Mouse (Mus musculus) heart, postnatal 14 days (tissue): ENCODE data around the gene Camkk2. TPM values are rescaled to one million over a fixed set of nuclear protein-coding genes. Genes with fewer than 3 reads are reported as not detected.

ENCODE experiments used
- DNase-seq, 2 experiments: peaks; one replicate each; pipeline ENCODE4 v3.0.0; 2021 to 2022
- intact Hi-C: fragments of 180-260 bp; cut with DNase I; formaldehyde crosslinking; loops from one replicate; pipeline ENCODE4 v1.15.1; 2025
- long read RNA-seq, 2 experiments: library from polyadenylated mRNA; stranded (forward); transcript quantifications; one replicate each; pipeline ENCODE4 v2.0.0; 2021
- total RNA-seq, 2 experiments: library from RNA; stranded (reverse); gene quantifications; 2 replicates each; pipeline ENCODE4 v1.2.3; 2021

The Camkk2 gene
- 10 to 100 TPM; 11.4 to 11.7 TPM for total RNA-seq
- long read RNA-seq, experiment 1, partial matches to known transcripts: 3 of 8 reads
- long read RNA-seq, experiment 1, other reads (novel, unspliced or antisense): 1 of 8 reads
- long read RNA-seq, experiment 2, full-length matches to known transcripts: 5 of 9 reads
- long read RNA-seq, experiment 2, partial matches to known transcripts: 2 of 9 reads
- long read RNA-seq, experiment 2, other reads (novel, unspliced or antisense): 2 of 9 reads

DNA sequence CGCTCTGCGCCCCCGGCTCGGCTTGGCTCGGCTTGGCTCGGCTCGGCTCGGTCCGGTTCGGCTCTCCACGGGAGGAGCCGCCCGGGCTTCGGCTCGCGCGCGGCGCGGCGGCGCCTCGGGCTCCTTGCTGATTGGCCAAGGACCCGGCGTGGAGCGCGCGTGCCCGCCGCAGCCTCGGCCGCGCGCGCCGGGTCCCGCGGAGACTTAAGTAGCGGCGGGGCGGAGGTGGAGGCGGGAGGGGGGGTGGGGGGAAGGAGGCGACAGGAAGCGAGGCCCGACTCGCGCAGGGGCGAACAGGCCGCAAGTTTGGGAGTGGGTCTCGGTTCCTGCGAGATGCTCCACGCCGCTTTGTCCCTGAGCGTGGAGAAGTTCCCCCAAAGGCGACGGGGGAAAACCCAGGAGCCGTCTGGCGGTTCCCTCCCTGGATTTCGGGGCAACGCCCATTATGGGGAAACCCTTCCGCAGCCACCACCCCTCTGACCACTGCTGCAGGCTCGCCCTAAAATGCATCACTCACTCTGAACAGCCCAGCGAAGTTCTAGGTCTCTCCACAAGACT lies at the start of gene Camkk2:
Gene Camkk2, minus strand, starts transcription at position 133 of the 558 bp plus-strand sequence.
- DNase-seq: peak; percentile 87 to 92
- intact Hi-C loops: no loop called here

DNA sequence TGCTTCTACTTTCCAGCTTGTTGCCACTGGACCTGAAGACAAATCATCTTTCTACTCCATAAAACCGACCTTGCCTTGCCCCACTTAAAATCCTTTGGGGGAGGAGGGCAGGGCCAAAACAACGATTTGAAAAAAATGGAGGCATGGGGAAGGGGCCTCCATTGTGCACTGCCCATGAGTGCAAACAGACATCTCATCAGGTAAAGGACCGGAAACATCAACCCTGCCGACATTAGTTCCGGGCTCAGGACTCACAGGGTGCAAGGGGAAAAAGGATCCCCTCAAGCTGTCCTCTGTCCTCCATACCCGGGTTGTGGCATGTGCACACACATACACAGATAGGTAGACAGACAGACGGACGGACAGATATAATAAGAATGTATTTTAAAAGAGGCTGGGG lies 45.9 kb upstream of the Camkk2 start:
- intact Hi-C loops: no loop called here
- no peak for DNase-seq

DNA sequence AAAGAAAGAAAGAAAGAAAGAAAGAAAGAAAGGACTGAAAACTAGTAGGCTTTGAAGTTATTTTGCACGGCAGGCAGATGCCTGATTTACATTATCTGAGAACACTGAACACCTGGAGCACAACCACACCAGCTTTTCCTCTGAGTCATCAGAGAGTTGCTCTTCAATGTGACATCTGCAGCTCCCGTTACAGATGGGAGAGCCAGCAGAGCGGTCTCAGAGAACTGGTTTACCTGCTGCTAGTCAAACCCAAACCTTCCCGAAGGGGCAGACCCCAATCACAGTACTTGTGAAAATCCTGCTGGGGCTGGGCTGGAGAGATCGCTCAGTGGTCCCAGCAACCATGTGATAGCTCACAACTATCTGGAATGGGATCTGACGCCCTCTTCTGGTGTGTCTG lies 45.2 kb upstream of the Camkk2 start:
- intact Hi-C loops: no loop called here

DNA sequence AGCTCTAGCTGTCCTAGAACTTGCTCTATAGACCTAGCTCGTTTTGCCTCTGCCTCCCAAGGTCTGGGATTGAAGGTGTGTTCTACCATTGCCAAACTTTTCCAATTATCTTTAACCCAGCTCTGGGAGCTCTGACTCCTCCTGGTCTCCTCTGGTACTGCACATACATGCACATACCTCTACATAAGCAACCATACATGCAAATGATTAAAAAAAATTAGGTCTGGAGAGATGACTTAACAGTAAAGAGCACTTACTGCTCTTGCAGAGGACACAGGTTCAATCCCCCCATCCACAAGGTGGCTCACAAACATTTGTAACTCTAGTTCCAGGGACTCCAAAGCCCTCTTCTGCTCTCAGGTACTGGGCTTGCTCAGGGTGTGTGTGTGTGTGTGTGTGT lies 44.8 kb upstream of the Camkk2 start:
- DNase-seq: no peak
- intact Hi-C loops: no loop called here

More for the DNA sequence above, 45.2 kb upstream of the Camkk2 start:
- DNase-seq: no peak

DNA sequence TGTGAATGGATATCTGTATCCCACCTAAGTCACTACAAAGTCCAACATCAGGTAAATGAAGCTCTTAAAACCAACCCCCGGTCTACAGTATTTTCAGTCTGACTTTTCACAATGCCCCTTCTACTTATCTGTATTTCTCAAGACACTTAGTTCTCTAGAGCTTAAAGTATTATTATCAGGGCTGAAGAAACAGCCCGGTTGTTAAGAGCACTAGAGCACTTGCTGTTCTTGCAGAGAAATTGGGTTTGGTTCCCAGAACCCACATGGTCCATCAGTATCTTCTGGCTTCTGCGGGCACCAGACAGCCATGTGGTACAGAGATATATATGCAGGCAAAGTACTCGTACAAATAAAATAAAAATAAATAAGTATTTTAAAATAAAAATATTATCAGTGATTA lies 43.2 kb upstream of the Camkk2 start:
- intact Hi-C loops: no loop called here
- no peak for DNase-seq

DNA sequence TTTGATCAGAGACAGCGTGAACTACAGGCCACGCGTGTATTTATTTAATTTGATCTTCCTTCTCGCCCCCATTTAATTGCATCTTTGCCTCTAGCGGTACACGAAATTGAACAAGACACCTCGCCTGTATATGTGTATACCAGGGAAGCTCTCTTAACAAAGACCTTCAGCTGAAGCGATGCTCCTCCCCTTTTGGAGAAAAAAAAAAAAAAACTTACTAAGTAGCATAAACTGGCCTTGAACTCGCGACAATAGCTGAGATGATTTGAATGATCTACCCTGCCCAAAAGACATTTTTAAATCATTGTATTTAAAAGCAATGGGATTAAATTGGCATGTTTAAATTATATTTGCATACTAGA lies 42.3 kb upstream of the Camkk2 start:
- intact Hi-C loops: loop anchor here (2.0 kb wide), 1 partner anchor 29 kb away; the partner anchor contains the start of gene Rnf34
- no peak for DNase-seq

DNA sequence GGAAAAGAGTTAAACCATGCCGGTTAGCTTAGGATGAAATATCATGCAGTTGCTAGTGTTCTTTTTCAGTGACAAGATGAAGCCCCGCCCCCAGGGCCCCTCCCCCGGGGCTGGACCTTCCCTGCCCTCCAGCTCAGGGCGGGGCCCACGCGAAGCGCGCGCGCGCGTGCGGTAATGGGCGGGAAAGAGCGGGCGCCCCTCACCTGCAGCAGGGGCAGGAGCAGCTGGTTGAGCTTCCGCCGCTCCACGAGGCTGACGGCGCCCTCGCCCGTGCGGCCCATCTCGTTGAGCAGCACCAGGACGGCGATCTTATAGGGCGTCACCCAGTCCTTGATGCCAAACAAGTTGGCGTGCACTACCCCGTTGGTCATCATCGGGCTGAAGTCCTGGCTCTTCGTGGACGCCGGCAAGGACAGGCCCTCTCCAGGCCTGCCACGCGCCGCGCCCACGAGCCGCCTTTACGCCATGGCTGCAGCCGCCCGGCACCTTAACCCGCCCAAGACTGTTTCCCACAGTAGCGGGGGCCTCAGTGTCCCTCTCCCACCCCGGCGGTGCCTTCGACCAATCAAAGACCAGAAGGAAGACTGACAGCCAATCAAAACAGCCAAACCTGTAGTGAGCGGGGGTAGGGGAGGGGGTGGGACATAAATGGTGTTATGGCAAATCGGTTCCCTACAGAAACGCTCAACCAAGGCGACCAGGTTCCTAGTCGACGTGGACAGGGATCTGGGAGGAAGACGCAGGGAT lies 41.7 kb upstream of the Camkk2 start, which contains the start of gene Anapc5:
Gene Anapc5, minus strand, starts transcription at position 563 of the 747 bp plus-strand sequence.
- peak; percentile 91 to 92 for DNase-seq
- intact Hi-C loops: loop anchor here (2.0 kb wide), 1 partner anchor 30 kb away; the partner anchor contains the start of gene Rnf34

DNA sequence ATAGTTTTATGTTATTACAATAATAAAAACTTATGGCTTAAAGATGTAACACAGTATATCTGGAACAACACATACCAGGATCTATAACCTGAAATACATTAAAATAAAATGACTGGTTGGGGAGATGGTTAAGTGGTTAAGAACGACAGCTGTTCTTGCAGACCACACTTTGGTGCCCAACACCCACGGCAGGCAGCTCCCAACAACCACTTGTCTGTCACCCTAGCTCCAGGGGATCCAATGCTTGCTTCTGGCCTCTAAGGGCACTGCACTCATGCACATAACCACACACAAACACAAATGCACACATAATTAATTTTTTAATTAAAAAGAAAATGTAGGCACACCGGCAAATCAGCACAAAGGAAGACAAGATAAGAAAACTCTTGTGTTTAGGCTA lies 33.5 kb upstream of the Camkk2 start:
- intact Hi-C loops: no loop called here
- no peak for DNase-seq

DNA sequence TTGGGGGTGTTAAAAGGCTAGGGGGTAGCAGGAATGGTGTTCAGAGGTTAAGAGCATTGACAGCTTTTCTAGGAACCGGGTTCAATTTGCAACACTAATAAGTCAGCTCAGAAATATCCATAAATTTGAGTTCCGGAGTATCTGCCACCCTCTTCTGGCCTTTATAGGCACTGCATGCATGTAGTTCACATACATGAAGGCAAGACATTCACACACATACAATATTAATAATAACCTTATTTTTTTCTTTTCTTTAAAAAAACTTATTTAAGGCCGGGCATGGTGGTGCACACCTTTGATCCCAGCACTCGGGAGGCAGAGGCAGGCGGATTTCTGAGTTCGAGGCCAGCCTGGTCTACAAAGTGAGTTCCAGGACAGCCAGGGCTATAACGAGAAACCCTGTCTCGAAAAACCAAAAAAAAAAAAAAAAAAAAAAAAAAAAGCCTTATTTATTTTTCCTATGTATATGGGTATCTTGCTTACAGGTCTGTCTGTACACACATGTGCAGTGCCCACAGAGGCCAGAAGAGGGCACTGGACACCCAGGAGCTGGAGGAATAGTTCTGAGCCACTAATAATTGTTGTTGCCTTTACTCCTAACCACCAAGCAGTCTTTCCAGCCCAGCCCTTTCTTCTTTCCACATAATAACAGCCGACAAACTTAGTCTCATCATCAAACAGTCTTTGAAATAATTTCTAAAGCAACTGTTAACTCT lies 32.3 kb upstream of the Camkk2 start:
- intact Hi-C loops: loop anchor here (2.0 kb wide), 1 partner anchor 69 kb away; no protein-coding TSS in a partner anchor
- peak; percentile 69 to 79 for DNase-seq

DNA sequence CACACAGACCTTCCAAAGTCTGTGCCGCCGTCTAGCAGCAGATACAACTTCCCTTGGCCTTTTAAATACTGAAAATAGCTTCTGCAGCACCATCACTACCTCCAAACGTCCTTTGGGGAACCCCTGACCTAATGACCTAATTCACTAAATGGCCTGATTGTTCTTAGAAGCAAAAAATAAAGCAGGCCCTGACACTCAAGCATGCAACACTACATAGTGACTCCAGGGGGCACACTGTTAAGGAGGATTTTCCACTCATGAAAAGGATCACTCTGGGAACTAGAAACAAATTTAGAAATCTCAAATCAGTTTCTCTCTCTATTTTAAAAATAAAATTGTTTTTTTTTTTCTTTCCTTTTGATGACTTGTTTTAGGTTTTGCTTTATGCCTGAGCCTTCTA lies 26.3 kb upstream of the Camkk2 start:
- intact Hi-C loops: no loop called here
- DNase-seq: no peak

DNA sequence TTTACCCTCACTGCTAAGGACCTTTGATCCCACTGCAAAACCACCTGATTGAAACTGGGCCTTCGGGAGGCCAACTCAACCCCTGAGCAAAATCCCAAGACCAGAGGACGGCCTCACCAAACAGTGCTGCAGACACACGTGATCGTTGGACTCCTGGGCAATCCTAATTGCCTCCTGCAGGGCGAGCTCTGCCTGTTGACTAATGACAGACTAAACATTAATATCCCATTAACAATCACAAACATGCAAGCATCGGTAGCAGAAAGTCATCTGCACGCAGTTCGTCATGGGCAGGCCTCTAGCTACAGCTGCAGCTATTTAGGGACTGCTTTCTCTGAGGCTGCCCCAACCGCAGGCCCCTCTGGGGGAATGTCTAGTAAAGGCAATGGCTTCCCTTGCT lies 23.5 kb upstream of the Camkk2 start:
- intact Hi-C loops: no loop called here
- DNase-seq: no peak

DNA sequence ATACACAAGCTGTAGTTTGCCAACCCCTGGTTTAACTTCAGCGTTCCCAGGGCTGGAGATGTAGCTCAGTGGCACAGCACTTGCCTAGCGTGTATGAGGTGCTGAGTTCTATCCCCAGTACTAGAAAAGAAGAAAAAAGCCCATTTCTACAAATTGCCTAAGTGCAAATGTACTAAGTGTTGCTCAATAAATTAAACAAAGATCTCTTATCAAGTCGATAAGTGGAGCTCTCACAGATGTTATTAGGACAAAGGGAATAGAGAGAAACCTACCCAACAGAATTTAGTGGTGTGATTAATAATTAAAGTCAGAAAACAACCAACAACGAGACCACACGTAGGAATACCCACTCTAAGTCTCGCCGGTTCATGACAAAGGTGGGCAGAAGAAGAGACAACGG lies 22.5 kb upstream of the Camkk2 start:
- intact Hi-C loops: no loop called here
- no peak for DNase-seq

DNA sequence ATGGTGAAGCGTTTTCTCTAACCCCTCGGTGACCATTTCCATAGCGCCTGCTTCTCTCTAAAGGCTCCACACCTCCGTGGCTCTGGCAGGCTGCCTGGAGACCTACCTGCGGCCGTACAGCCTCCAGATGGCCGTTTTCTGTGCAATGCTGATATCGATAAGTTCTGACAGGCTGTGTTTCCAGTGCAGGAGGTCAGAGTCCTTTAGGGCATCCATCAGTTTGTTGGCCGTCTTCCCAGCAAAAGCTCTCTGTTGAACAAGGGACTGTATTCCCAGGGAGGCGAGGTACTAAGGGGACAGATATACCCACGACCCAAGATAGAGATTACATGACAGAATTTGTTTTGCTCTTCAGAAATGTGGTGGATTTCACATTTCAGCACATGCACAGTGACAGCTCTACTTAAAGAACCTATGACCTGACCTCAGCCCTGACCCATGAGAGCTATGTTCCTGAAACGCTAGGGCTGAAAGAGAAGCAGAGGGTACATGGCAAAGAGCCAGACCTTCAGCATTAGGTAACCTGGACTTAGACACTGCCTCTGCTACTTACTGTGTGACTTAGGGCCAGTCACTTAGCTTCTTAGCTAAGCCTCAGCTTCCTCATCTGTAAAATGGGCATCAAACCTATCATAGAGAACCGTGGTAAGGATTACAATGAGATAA lies 21.3 kb upstream of the Camkk2 start:
- intact Hi-C loops: no loop called here
- no peak for DNase-seq

DNA sequence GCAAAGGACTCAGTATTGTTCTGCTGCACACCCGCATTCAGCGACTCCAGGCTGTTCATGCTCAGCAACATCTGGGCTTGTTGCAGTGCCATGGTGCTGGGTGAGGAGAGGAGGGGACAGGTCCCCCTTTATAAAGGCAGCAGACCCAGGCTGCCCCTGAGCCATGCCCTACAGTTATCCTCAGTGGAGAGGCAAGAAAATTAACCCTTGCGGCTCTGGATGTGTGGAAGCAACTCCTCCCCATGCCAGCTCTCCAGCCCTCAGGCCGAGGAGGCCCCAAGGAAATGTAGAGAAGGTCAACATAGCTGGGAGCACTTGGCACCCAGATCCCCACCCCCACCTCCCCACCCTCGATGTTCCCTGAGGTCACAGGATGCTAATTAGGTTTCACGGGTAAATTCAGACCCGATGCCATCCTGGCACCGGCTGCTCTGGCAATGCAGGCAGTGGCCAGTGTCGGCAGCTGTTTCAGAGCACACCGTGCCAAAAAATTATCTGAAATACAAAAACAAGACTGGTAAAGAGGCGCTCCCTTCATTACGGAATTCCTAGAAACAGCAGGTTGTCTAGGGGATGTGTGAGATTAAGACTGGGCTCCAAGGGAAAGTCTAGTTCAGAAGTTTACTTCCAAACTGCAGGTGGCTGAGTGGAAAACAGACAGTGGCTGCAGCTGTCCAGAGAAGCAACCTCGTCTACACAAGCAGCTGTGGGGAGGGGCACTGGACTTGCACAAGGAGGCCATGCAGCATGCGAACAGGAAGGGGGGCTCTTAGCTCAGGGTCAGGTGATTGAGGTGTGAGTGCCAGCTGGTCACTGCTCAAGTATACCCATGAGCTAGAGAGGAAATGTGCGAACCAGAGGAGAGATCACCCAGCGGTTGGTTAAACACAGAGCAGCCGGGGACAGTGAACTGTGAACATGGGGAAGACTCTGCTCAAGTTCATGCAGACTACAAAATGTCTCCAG lies 20.5 kb upstream of the Camkk2 start:
- DNase-seq: no peak
- intact Hi-C loops: no loop called here

DNA sequence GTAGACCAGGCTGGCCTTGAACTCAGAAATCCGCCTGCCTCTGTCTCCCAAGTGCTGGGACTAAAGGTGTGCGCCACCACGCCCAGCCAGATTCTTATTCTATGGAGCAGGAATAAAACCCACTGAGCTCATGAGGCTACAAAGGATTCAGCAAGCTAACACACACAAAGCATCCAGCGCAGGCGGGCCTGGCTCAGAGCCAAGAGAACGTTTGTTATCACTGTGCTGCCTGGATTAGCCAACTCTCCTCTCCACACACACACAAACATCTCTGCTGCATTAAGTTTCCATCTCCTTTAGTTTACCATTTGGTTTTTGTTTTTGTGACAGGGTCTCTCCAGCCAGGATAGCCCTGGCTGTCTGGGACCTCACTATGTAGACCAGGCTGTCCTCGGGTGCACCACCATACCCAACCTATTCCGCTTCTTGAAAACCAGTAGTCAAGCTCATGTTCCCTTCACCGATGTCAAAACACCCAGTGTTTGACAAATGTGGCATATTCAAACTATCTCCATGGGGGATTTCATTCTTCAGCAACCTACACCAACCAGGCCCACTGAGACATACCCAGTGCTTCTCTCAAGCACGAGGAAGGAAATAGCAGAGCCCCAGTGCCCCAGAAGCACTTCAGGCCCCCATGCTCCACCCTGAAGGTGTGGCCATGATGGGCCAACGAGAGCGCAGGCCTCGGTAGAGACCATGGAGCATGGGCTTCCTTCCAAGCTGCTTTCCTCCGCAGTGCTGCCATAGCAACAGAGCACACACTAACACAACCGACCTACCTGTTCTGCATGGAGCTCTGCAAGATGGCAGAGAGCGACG lies 19.6 kb upstream of the Camkk2 start:
- intact Hi-C loops: no loop called here
- DNase-seq: peak; percentile 81 to 83

DNA sequence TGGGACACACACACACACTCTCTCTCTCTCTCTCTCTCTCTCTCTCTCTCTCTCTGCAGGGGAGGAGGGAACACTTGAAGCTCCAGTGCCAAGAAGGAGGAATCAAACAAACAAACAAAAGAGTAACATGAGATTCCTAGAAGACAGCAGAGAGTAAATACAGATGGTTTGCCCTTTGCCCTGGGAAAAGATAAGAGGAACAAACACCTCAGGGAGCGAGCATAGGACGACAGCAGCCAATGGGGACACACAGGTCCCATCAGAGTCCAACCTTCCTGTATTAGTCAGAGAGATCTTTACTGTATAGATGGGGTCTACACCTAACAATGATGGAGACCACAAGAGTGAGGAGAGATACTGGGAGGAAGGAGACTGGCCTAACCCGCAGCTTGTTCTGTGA lies 18.7 kb upstream of the Camkk2 start:
- intact Hi-C loops: no loop called here
- no peak for DNase-seq

DNA sequence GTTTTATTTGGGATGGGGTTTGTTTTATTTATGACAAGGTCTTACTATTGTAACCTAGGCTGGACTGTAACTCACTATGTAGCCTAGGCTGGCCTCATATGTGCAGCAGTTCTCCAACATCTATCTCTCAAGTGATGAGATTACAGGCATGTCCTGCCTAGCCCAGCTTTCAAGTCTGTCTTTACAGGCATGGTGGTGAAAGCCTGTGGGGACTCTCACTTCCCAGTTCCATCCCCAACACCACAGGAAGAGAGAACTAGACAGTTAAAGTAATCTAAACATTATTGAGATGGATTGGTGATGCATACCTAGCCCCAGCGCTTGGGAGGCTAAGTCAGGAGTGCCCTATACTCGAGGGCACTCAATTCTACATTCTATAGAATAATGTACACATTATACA lies 9.5 kb upstream of the Camkk2 start:
- intact Hi-C loops: no loop called here
- DNase-seq: no peak

DNA sequence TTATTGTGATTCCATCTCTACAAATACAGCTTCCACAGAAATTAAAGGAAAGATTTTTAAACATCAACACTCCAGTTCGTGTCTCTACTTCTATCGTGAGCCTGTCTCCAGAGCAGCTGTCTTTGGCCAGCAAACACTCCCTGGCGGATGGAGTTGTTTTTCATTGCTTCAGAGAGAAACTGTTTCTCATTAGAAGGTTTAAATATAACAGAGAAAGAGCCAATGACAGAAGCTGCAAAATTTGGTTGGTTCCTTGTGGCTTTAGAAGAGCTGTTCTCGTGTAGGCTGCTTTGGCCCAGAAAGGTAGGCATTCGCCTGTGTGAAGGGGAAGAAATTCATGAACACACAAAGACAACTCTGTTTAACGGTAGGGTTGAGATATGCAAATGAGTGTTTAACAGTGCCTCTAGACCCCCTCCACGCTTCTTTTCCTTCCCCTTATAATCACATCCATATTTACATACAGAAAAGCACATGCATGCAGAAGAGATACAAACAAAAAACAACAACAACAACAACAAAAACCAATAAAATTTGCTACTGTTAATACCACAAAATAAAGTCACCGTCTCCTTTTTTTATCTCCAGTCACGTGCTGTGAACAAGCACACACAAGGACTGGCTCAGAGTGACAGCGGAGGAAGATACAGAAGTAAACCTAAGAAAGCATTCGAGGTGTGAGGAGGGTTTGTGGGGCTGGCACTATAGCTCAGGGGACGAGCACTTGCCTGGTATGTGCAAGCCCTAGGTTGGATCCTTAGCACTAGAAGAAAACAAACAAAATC lies 7.0 kb upstream of the Camkk2 start:
- intact Hi-C loops: no loop called here
- no peak for DNase-seq
